Mouse (Mus musculus) left cerebral cortex, adult 11 months (tissue): ENCODE results near the gene Sf3b4.
"Not testable (repeated sequence)": the region's sequence is repeated elsewhere in the genome, so short reads cannot be mapped to it uniquely, and the experiment has no call there.

Experiments
- DNase-seq: peaks from one replicate; pipeline ENCODE4 v3.0.0; 2022; ENCODE audit warnings: low spot score

The Sf3b4 gene

GRCm38 (mm10) chr3:96174042-96174441 lies 1.9 kb downstream of the Sf3b4 start:
- DNase-seq = not testable (repeated sequence)

GRCm38 (mm10) chr3:96175251-96175650 lies 3.1 kb downstream of the Sf3b4 start:
- DNase-seq = no peak

- DNase-seq = no peak
Measured at GRCm38 (mm10) chr3:96178427-96178826, 6.3 kb downstream of the Sf3b4 start.

GRCm38 (mm10) chr3:96178902-96179301 lies 6.8 kb downstream of the Sf3b4 start:
- no peak for DNase-seq

GRCm38 (mm10) chr3:96179531-96179930 lies 7.4 kb downstream of the Sf3b4 start:
- DNase-seq = no peak

- DNase-seq = peak; percentile 60
Measured at GRCm38 (mm10) chr3:96180727-96181477, 8.8 kb downstream of the Sf3b4 start, which contains the start of gene Sv2a. Gene Sv2a, plus strand, starts transcription at chr3:96181151.

GRCm38 (mm10) chr3:96181510-96182381 lies 9.6 kb downstream of the Sf3b4 start:
- no peak for DNase-seq

- no peak for DNase-seq
Measured at GRCm38 (mm10) chr3:96182382-96182776, 10.2 kb downstream of the Sf3b4 start.

GRCm38 (mm10) chr3:96192977-96193376 lies 20.8 kb downstream of the Sf3b4 start:
- DNase-seq = no peak

GRCm38 (mm10) chr3:96194966-96195365 lies 22.8 kb downstream of the Sf3b4 start:
- no peak for DNase-seq

GRCm38 (mm10) chr3:96195616-96196313 lies 23.6 kb downstream of the Sf3b4 start:
- DNase-seq = no peak

GRCm38 (mm10) chr3:96196437-96197128 lies 24.5 kb downstream of the Sf3b4 start:
- DNase-seq = no peak

- peak; percentile 86 for DNase-seq
Measured at GRCm38 (mm10) chr3:96197129-96197749, 25.1 kb downstream of the Sf3b4 start.

GRCm38 (mm10) chr3:96198181-96198580 lies 26.0 kb downstream of the Sf3b4 start:
- DNase-seq = no peak

- DNase-seq = not testable (repeated sequence)
Measured at GRCm38 (mm10) chr3:96198601-96199251, 26.6 kb downstream of the Sf3b4 start.

GRCm38 (mm10) chr3:96199731-96200130 lies 27.6 kb downstream of the Sf3b4 start:
- DNase-seq = no peak

- no peak for DNase-seq
Measured at GRCm38 (mm10) chr3:96207819-96208218, 35.7 kb downstream of the Sf3b4 start.

GRCm38 (mm10) chr3:96209242-96209641 lies 37.1 kb downstream of the Sf3b4 start:
- DNase-seq = no peak

- no peak for DNase-seq
Measured at GRCm38 (mm10) chr3:96219191-96219641, 47.1 kb downstream of the Sf3b4 start.

GRCm38 (mm10) chr3:96219661-96220130 lies 47.6 kb downstream of the Sf3b4 start, which contains the start of the genes Bola1 and Hist2h2ab:
Gene Bola1, minus strand, starts transcription at chr3:96219709.
Gene Hist2h2ab, plus strand, starts transcription at chr3:96219865.
- peak; percentile 83 for DNase-seq
